Mouse (Mus musculus) erythroid progenitor cell, adult 5-6 weeks (primary cell): ENCODE measurements around the gene Ak6. TPM values are rescaled to one million over a fixed set of nuclear protein-coding genes. Genes with fewer than 3 reads are reported as not detected.

Experiments used
- ATAC-seq: replicated peaks from 2 replicates; pipeline ENCODE4 v1.8.0; 2016; ENCODE audit warnings: moderate number of reproducible peaks, mild to moderate bottlenecking, moderate TSS enrichment, inconsistent platforms; ENCODE audit not compliant: poor library complexity, low FRiP score, severe bottlenecking
- total RNA-seq, 2 experiments: library from RNA; stranded (forward) in 1 of 2; stranded (reverse) in 1 of 2; fragments of 150-400 nt in 1 of 2; fragments of 186-747, 209-891 nt in 1 of 2; gene quantifications; 2 replicates each; pipeline versions ENCODE4 v1.2.3 to v1.2.4; 2015 to 2017; ENCODE audit warnings: low replicate concordance in 2 of 2

The Ak6 gene
- total RNA-seq, 2 experiments from 2014 or later = 47.4 to 132 TPM

GRCm38 (mm10) chr13:100659864-100660456, 9.2 kb downstream of the Ak6 start:
- peak; percentile 76 for ATAC-seq

- ATAC-seq = no peak; the same call in 1 of the 2 replicates
Measured at GRCm38 (mm10) chr13:100669291-100670022, 18.7 kb downstream of the Ak6 start, which contains the start of gene Ccdc125. Ccdc125 (plus strand) TSS chr13:100669717.

- no peak for ATAC-seq
Measured at GRCm38 (mm10) chr13:100670181-100670741, 19.5 kb downstream of the Ak6 start.

- no peak for ATAC-seq
Measured at GRCm38 (mm10) chr13:100675936-100676635, 25.3 kb downstream of the Ak6 start.

GRCm38 (mm10) chr13:100681615-100682014, 30.8 kb downstream of the Ak6 start:
- no peak for ATAC-seq

GRCm38 (mm10) chr13:100682837-100683236, 32.1 kb downstream of the Ak6 start:
- ATAC-seq = no peak

- peak; percentile 76 for ATAC-seq
Measured at GRCm38 (mm10) chr13:100684355-100684754, 33.6 kb downstream of the Ak6 start.

GRCm38 (mm10) chr13:100687513-100687912, 36.7 kb downstream of the Ak6 start:
- ATAC-seq = no peak

GRCm38 (mm10) chr13:100697541-100697940, 46.8 kb downstream of the Ak6 start:
- no peak for ATAC-seq

- ATAC-seq = no peak
Measured at GRCm38 (mm10) chr13:100698866-100699265, 48.1 kb downstream of the Ak6 start.

- ATAC-seq = no peak
Measured at GRCm38 (mm10) chr13:100703468-100703867, 52.7 kb downstream of the Ak6 start.

- ATAC-seq = no peak
Measured at GRCm38 (mm10) chr13:100706206-100706605, 55.4 kb downstream of the Ak6 start.

- no peak for ATAC-seq
Measured at GRCm38 (mm10) chr13:100715467-100715866, 64.7 kb downstream of the Ak6 start.

Other genes with a start within 250 kb of the Ak6 start
- not detected in 2 replicates for gene Naip1, start 198.1 kb upstream of the Ak6 start, total RNA-seq (2015; ENCODE audit: low replicate concordance)
- gene Naip1, start 198.1 kb upstream of the Ak6 start, total RNA-seq (2017; ENCODE audit: low replicate concordance) = not detected in 2 replicates
- gene Gtf2h2, start 158.4 kb upstream of the Ak6 start, total RNA-seq (2015; ENCODE audit: low replicate concordance) = 13.4 and 25.9 TPM in 2 replicates
- gene Gtf2h2, start 158.4 kb upstream of the Ak6 start, total RNA-seq (2017; ENCODE audit: low replicate concordance) = 13.9 and 15.7 TPM in 2 replicates
- not detected in 2 replicates for gene Ocln, start 98.3 kb upstream of the Ak6 start, total RNA-seq (2015; ENCODE audit: low replicate concordance)
- not detected in 2 replicates for gene Ocln, start 98.3 kb upstream of the Ak6 start, total RNA-seq (2017; ENCODE audit: low replicate concordance)
- gene Marveld2, start 34.0 kb upstream of the Ak6 start, total RNA-seq (2015; ENCODE audit: low replicate concordance) = not detected in 2 replicates
- gene Marveld2, start 34.0 kb upstream of the Ak6 start, total RNA-seq (2017; ENCODE audit: low replicate concordance) = 0.39 and 1.1 TPM in 2 replicates
- gene Rad17, start 72 bp downstream of the Ak6 start, total RNA-seq (2015; ENCODE audit: low replicate concordance) = 23.5 and 29.9 TPM in 2 replicates
- gene Rad17, start 72 bp downstream of the Ak6 start, total RNA-seq (2017; ENCODE audit: low replicate concordance) = 19.7 and 21.6 TPM in 2 replicates
- 14.4 and 42.8 TPM in 2 replicates for gene Taf9, start 600 bp downstream of the Ak6 start, total RNA-seq (2015; ENCODE audit: low replicate concordance)
- 12.3 and 30.6 TPM in 2 replicates for gene Taf9, start 600 bp downstream of the Ak6 start, total RNA-seq (2017; ENCODE audit: low replicate concordance)
- gene Ccdc125, start 18.7 kb downstream of the Ak6 start, total RNA-seq (2015; ENCODE audit: low replicate concordance) = 0.42 and 6.5 TPM in 2 replicates
- 4.7 and 8.2 TPM in 2 replicates for gene Ccdc125, start 18.7 kb downstream of the Ak6 start, total RNA-seq (2017; ENCODE audit: low replicate concordance)
- 4.3 and 19.3 TPM in 2 replicates for gene Cdk7, start 80.0 kb downstream of the Ak6 start, total RNA-seq (2015; ENCODE audit: low replicate concordance)
- 9.4 and 23.6 TPM in 2 replicates for gene Cdk7, start 80.0 kb downstream of the Ak6 start, total RNA-seq (2017; ENCODE audit: low replicate concordance)
- gene Mrps36, start 93.7 kb downstream of the Ak6 start, total RNA-seq (2015; ENCODE audit: low replicate concordance) = 75.3 and 100 TPM in 2 replicates
- gene Mrps36, start 93.7 kb downstream of the Ak6 start, total RNA-seq (2017; ENCODE audit: low replicate concordance) = 52.8 and 99.2 TPM in 2 replicates
- 75.5 and 87.6 TPM in 2 replicates for gene Cenph, start 124.9 kb downstream of the Ak6 start, total RNA-seq (2015; ENCODE audit: low replicate concordance)
- gene Cenph, start 124.9 kb downstream of the Ak6 start, total RNA-seq (2017; ENCODE audit: low replicate concordance) = 44.6 and 60.3 TPM in 2 replicates
- gene Ccnb1, start 135.6 kb downstream of the Ak6 start, total RNA-seq (2015; ENCODE audit: low replicate concordance) = 339 and 351 TPM in 2 replicates
- 507 and 678 TPM in 2 replicates for gene Ccnb1, start 135.6 kb downstream of the Ak6 start, total RNA-seq (2017; ENCODE audit: low replicate concordance)
- gene Slc30a5, start 182.4 kb downstream of the Ak6 start, total RNA-seq (2015; ENCODE audit: low replicate concordance) = 46.1 and 53.0 TPM in 2 replicates
- 33.9 and 47.9 TPM in 2 replicates for gene Slc30a5, start 182.4 kb downstream of the Ak6 start, total RNA-seq (2017; ENCODE audit: low replicate concordance)